Mouse (Mus musculus): ENCODE results near the gene Gm10024. TPM values are rescaled to one million over a fixed set of nuclear protein-coding genes. Genes with fewer than 3 reads are reported as not detected.
"Not testable (repeated sequence)": the region's sequence is repeated elsewhere in the genome, so short reads cannot be mapped to it uniquely, and the experiment has no call there.

Gene Gm10024
- not detected in 2 replicates for polyA plus RNA-seq (2014; fragmentation: Nextera tagmentation; extraction: Ambion mirVana)

- not testable (repeated sequence) for H3K27me3 ChIP-seq (ENCODE audit: control insufficient read depth, insufficient read depth, low read length); DNase-seq (ENCODE audit: low spot score); H3K4me3 ChIP-seq (ENCODE audit: low read depth, low read length); H3K4me2 ChIP-seq (ENCODE audit: low read depth, low read length); H3K27ac ChIP-seq (replicated peaks; ENCODE audit: low read depth, low read length); H3K36me3 ChIP-seq (replicated peaks; ENCODE audit: control insufficient read depth, insufficient read depth, low read depth, low read length); H3K4me1 ChIP-seq (ENCODE audit: control insufficient read depth, insufficient read depth, low read length); ATAC-seq (replicated peaks; ENCODE audit: insufficient number of reproducible peaks, low FRiP score, low TSS enrichment, low read depth); H3K9me3 ChIP-seq (replicated peaks; ENCODE audit: control insufficient read depth, low read length); H3K9ac ChIP-seq (replicated peaks; ENCODE audit: low read length)
Measured at GRCm38 (mm10) chr10:77711157-77711556, at the start of gene Gm10024. Gm10024 (plus strand) TSS chr10:77711457.

- Histone ChIP-seq H3K36me3 (replicated peaks; ENCODE audit: control insufficient read depth, insufficient read depth, low read depth, low read length) (no peaks in the 10 kb centered on the region), H3K9ac (replicated peaks; ENCODE audit: low read length) (no peak overlapping the region), H3K9me3 (replicated peaks; ENCODE audit: control insufficient read depth, low read length) (no peaks in the 10 kb centered on the region), H3K4me3 (ENCODE audit: low read depth, low read length) (no peak overlapping the region), H3K27ac (replicated peaks; ENCODE audit: low read depth, low read length) (no peak overlapping the region), H3K27me3 (ENCODE audit: control insufficient read depth, insufficient read depth, low read length) (no peaks in the 10 kb centered on the region), H3K4me1 (ENCODE audit: control insufficient read depth, insufficient read depth, low read length) (no peaks in the 10 kb centered on the region), H3K4me2 (ENCODE audit: low read depth, low read length) (no peak overlapping the region)
- WGBS: 54% methylated on average over 43 of the region's 43 CpGs
- ATAC-seq (replicated peaks; ENCODE audit: insufficient number of reproducible peaks, low FRiP score, low TSS enrichment, low read depth) (no peak), DNase-seq (ENCODE audit: low spot score) (no peak)
Measured at GRCm38 (mm10) chr10:77663949-77664665, 47.1 kb upstream of the Gm10024 start.

- Histone ChIP-seq H3K9ac (replicated peaks; ENCODE audit: low read length) (no peak overlapping the region), H3K4me2 (ENCODE audit: low read depth, low read length) (no peak overlapping the region), H3K4me1 (ENCODE audit: control insufficient read depth, insufficient read depth, low read length) (no peaks in the 10 kb centered on the region), H3K27me3 (ENCODE audit: control insufficient read depth, insufficient read depth, low read length) (no peaks in the 10 kb centered on the region), H3K36me3 (replicated peaks; ENCODE audit: control insufficient read depth, insufficient read depth, low read depth, low read length) (no peaks in the 10 kb centered on the region), H3K4me3 (ENCODE audit: low read depth, low read length) (no peak overlapping the region), H3K27ac (replicated peaks; ENCODE audit: low read depth, low read length) (no peak overlapping the region), H3K9me3 (replicated peaks; ENCODE audit: control insufficient read depth, low read length) (no peaks in the 10 kb centered on the region)
- DNase-seq (ENCODE audit: low spot score) (no peak), ATAC-seq (replicated peaks; ENCODE audit: insufficient number of reproducible peaks, low FRiP score, low TSS enrichment, low read depth) (no peak)
- 83% methylated on average over 8 of the region's 8 CpGs for WGBS
Measured at GRCm38 (mm10) chr10:77666342-77666741, 44.9 kb upstream of the Gm10024 start.

- 90% methylated on average over 4 of the region's 4 CpGs for WGBS
- no peak overlapping the region for H3K4me2 ChIP-seq (ENCODE audit: low read depth, low read length)
- no peaks in the 10 kb centered on the region for H3K4me1 ChIP-seq (ENCODE audit: control insufficient read depth, insufficient read depth, low read length)
- no peaks in the 10 kb centered on the region for H3K36me3 ChIP-seq (replicated peaks; ENCODE audit: control insufficient read depth, insufficient read depth, low read depth, low read length)
- ATAC-seq (replicated peaks; ENCODE audit: insufficient number of reproducible peaks, low FRiP score, low TSS enrichment, low read depth): no peak
- no peaks in the 10 kb centered on the region for H3K27me3 ChIP-seq (ENCODE audit: control insufficient read depth, insufficient read depth, low read length)
- no peak overlapping the region for H3K9ac ChIP-seq (replicated peaks; ENCODE audit: low read length)
- no peaks in the 10 kb centered on the region for H3K9me3 ChIP-seq (replicated peaks; ENCODE audit: control insufficient read depth, low read length)
- H3K4me3 ChIP-seq (ENCODE audit: low read depth, low read length): no peak overlapping the region
- H3K27ac ChIP-seq (replicated peaks; ENCODE audit: low read depth, low read length): no peak overlapping the region
- DNase-seq (ENCODE audit: low spot score): no peak
Measured at GRCm38 (mm10) chr10:77667402-77667801, 43.9 kb upstream of the Gm10024 start.

GRCm38 (mm10) chr10:77670710-77671109 is 40.5 kb upstream of the Gm10024 start:
- Histone ChIP-seq H3K4me1 (ENCODE audit: control insufficient read depth, insufficient read depth, low read length) (no peaks in the 10 kb centered on the region), H3K4me3 (ENCODE audit: low read depth, low read length) (no peak overlapping the region), H3K9ac (replicated peaks; ENCODE audit: low read length) (no peak overlapping the region), H3K36me3 (replicated peaks; ENCODE audit: control insufficient read depth, insufficient read depth, low read depth, low read length) (no peaks in the 10 kb centered on the region), H3K27me3 (ENCODE audit: control insufficient read depth, insufficient read depth, low read length) (no peaks in the 10 kb centered on the region), H3K4me2 (ENCODE audit: low read depth, low read length) (no peak overlapping the region), H3K9me3 (replicated peaks; ENCODE audit: control insufficient read depth, low read length) (no peaks in the 10 kb centered on the region), H3K27ac (replicated peaks; ENCODE audit: low read depth, low read length) (no peak overlapping the region)
- WGBS: 74% methylated on average over 4 of the region's 4 CpGs
- ATAC-seq (replicated peaks; ENCODE audit: insufficient number of reproducible peaks, low FRiP score, low TSS enrichment, low read depth) (no peak), DNase-seq (ENCODE audit: low spot score) (no peak)

GRCm38 (mm10) chr10:77671519-77671918 is 39.7 kb upstream of the Gm10024 start:
- H3K36me3 ChIP-seq (replicated peaks; ENCODE audit: control insufficient read depth, insufficient read depth, low read depth, low read length): no peaks in the 10 kb centered on the region
- H3K4me2 ChIP-seq (ENCODE audit: low read depth, low read length): no peak overlapping the region
- no peaks in the 10 kb centered on the region for H3K9me3 ChIP-seq (replicated peaks; ENCODE audit: control insufficient read depth, low read length)
- no peaks in the 10 kb centered on the region for H3K27me3 ChIP-seq (ENCODE audit: control insufficient read depth, insufficient read depth, low read length)
- no peaks in the 10 kb centered on the region for H3K4me1 ChIP-seq (ENCODE audit: control insufficient read depth, insufficient read depth, low read length)
- no peak for DNase-seq (ENCODE audit: low spot score)
- 80% methylated on average over 4 of the region's 4 CpGs for WGBS
- ATAC-seq (replicated peaks; ENCODE audit: insufficient number of reproducible peaks, low FRiP score, low TSS enrichment, low read depth): no peak
- no peak overlapping the region for H3K4me3 ChIP-seq (ENCODE audit: low read depth, low read length)
- no peak overlapping the region for H3K9ac ChIP-seq (replicated peaks; ENCODE audit: low read length)
- no peak overlapping the region for H3K27ac ChIP-seq (replicated peaks; ENCODE audit: low read depth, low read length)

- Histone ChIP-seq H3K4me3 (ENCODE audit: low read depth, low read length) (no peak overlapping the region), H3K27me3 (ENCODE audit: control insufficient read depth, insufficient read depth, low read length) (peaks cover 15% of the 10 kb centered on the region), H3K9ac (replicated peaks; ENCODE audit: low read length) (no peak overlapping the region), H3K4me1 (ENCODE audit: control insufficient read depth, insufficient read depth, low read length) (no peaks in the 10 kb centered on the region; the same call in 1 of the 2 replicates), H3K9me3 (replicated peaks; ENCODE audit: control insufficient read depth, low read length) (no peaks in the 10 kb centered on the region), H3K36me3 (replicated peaks; ENCODE audit: control insufficient read depth, insufficient read depth, low read depth, low read length) (no peaks in the 10 kb centered on the region), H3K27ac (replicated peaks; ENCODE audit: low read depth, low read length) (no peak overlapping the region), H3K4me2 (ENCODE audit: low read depth, low read length) (no peak overlapping the region)
- WGBS: 58% methylated on average over 13 of the region's 13 CpGs
- DNase-seq (ENCODE audit: low spot score) (no peak), ATAC-seq (replicated peaks; ENCODE audit: insufficient number of reproducible peaks, low FRiP score, low TSS enrichment, low read depth) (no peak)
Measured at GRCm38 (mm10) chr10:77673765-77674164, 37.5 kb upstream of the Gm10024 start.

- under 1% methylated on average over 35 of the region's 35 CpGs for WGBS
- Histone ChIP-seq H3K4me1 (ENCODE audit: control insufficient read depth, insufficient read depth, low read length) (no peaks in the 10 kb centered on the region; the same call in 1 of the 2 replicates), H3K9ac (replicated peaks; ENCODE audit: low read length) (peak overlapping the region; percentile 37; the same call in 1 of the 2 replicates), H3K27me3 (ENCODE audit: control insufficient read depth, insufficient read depth, low read length) (peaks cover 15% of the 10 kb centered on the region), H3K36me3 (replicated peaks; ENCODE audit: control insufficient read depth, insufficient read depth, low read depth, low read length) (no peaks in the 10 kb centered on the region), H3K4me2 (ENCODE audit: low read depth, low read length) (peak overlapping the region; percentile 80), H3K27ac (replicated peaks; ENCODE audit: low read depth, low read length) (no peak overlapping the region), H3K4me3 (ENCODE audit: low read depth, low read length) (peak overlapping the region; percentile 34), H3K9me3 (replicated peaks; ENCODE audit: control insufficient read depth, low read length) (no peaks in the 10 kb centered on the region)
- ATAC-seq (replicated peaks; ENCODE audit: insufficient number of reproducible peaks, low FRiP score, low TSS enrichment, low read depth) (peak; percentile 61; the same call in 1 of the 2 replicates), DNase-seq (ENCODE audit: low spot score) (peak; percentile 63)
Measured at GRCm38 (mm10) chr10:77677562-77677961, 33.7 kb upstream of the Gm10024 start.
